Mouse (Mus musculus) E14TG2a.4 (cell line): ENCODE measurements around the gene Glb1l.

ENCODE experiments used
- CTCF ChIP-seq: conservative IDR thresholded peaks from 2 replicates; pipeline ENCODE4 v1.5.1; 2014; ENCODE audit warnings: low read length
- POU5F1 ChIP-seq: IDR thresholded peaks from 2 replicates; pipeline ENCODE4 v1.6.1; 2014; ENCODE audit warnings: low read length, borderline replicate concordance

- TF ChIP-seq CTCF, result no peak
- no peak for TF ChIP-seq POU5F1
Measured at GRCm38 (mm10) chr1:75247071-75247930, 36.7 kb upstream of the Glb1l start.
